Mouse (Mus musculus) yolk sac, embryonic 10.5 days (tissue): ENCODE results near the gene Etv5.

Experiments used
- DNase-seq: peaks from one replicate; pipeline ENCODE4 v3.0.0-alpha.2; 2017; ENCODE audit warnings: low spot score

Gene Etv5

GRCm38 (mm10) chr16:22348014-22348413, 91.5 kb downstream of the Etv5 start:
- DNase-seq: no peak

DNA sequence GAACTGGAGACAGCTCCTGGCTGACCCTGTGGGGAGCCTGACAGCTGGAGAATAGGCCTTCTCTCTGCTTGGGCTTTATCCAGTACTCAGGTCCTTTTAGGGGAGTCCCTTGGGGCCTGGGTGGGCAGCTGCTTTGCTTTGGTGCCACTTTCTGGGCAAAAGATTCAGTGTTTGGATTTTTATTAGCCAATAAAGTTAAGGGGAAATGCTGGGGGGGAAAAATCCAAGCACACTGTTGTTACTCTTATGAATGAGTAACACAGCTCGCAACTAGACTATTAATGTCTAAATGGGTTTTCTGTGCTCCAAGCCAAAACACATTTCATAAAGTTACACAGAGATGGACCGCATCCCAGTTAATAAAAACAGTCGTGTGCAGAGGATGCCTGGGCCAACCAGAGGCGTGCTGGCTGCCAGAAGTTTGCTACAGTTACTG, 98.3 kb downstream of the Etv5 start:
- no peak for DNase-seq

DNA sequence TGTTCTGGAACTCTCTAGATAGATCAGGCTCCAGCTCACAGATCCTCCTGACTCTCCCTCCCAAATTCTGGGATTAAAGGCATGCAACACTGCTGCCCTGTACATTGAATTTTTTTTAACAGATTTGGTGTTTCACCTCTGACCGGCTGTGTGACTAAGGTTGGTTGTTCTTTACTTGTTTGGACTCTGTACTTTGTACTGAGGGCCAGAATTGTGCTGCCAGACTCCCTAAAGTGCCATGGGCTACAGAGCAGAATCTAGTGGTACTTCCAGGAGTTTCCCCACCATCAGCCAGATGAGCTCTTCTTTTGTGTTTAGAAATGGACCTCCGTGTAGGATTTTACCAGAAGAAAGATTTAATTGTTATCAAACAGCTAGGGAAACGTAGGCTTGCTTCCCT, 103.7 kb downstream of the Etv5 start:
- DNase-seq: no peak
